ENCODE assay signal across 24 mouse cellular contexts in the genomic region with DNA sequence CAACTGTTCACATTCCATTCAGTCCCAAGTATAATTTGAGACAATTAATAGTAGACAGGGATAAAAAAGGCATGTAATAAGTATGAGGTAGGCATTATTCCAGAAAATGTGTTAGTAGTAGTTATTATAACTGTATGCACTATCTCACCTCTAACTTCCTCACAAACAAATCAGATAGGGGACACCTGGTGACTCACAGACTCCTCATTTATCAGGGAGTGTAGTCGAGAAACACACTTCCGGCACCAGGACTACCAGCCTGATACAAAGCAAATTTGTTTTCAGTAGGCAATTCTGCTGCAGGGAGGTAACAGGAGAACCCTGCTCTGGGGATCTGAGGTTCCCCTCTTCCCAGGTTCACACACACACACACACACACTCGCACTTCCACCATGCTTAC. TPM values are rescaled to one million over a fixed set of nuclear protein-coding genes. Genes with fewer than 3 reads are reported as not detected.
DNase-seq lines count a peak whose midpoint lies in the region; ATAC-seq and TF ChIP-seq lines count a peak whose summit lies in the region.
"Had no signal": no experiment of that assay in that cellular context is flagged by ENCODE, and none has a peak within 500 bp of the region (broad histone marks: within the 10 kb centered on the region; RNA-seq: fewer than 3 reads in every experiment).

No protein-coding gene starts in this region.

- no peaks in the 10 kb centered on the region for H3K79me2 ChIP-seq in heart, adult 2 months (replicated peaks; ENCODE audit: control insufficient read depth, insufficient read depth, low read length)

- WGBS in neural tube, embryonic 15.5 days = 90% methylated on average over 3 of the region's 3 CpGs
- WGBS in heart, adult 2 months = 76% methylated on average over 3 of the region's 3 CpGs

- H3K27me3 ChIP-seq in neural tube, embryonic 15.5 days (replicated peaks) = no peaks in the 10 kb centered on the region
- no peaks in the 10 kb centered on the region for H3K27me3 ChIP-seq in heart, adult 2 months (ENCODE audit: control insufficient read depth, insufficient read depth, low read length)
- H3K27me3 ChIP-seq: embryonic facial prominence, embryonic 13.5 days; embryonic facial prominence, embryonic 15.5 days; forebrain, embryonic 12.5 days had no signal

- no peak for TF ChIP-seq CTCF in heart, adult 2 months (IDR thresholded peaks at IDR 0.05)

- peak; percentile 28 for DNase-seq in 416B (ENCODE audit: low read depth)
- DNase-seq in MEL-GATA-1-ER (ENCODE audit: extremely low read depth, low read depth) = peak; percentile 60
- no peak for DNase-seq in heart, adult 2 months
- no peak for DNase-seq in thymus, postnatal 0 days (ENCODE audit: low spot score)
- no peak for DNase-seq in cerebellum, adult 9-11 months
- DNase-seq: adrenal gland, adult 2 months; adrenal gland, postnatal 10 days; adrenal gland, postnatal 25 days; cerebellum, adult 11 months; cerebellum, adult 18-20 months; cerebellum, adult 8-10 months; cerebellum, postnatal 10 days; cerebellum, postnatal 25 days; embryo, embryonic 11 days had no signal

- no peaks in the 10 kb centered on the region for H3K36me3 ChIP-seq in neural tube, embryonic 15.5 days
- H3K36me3 ChIP-seq in heart, adult 2 months (ENCODE audit: control insufficient read depth, insufficient read depth, low read length) = no peaks in the 10 kb centered on the region
- H3K36me3 ChIP-seq: embryonic facial prominence, embryonic 13.5 days; embryonic facial prominence, embryonic 15.5 days; forebrain, embryonic 10.5 days; forebrain, embryonic 12.5 days had no signal

- H3K9me3 ChIP-seq in neural tube, embryonic 15.5 days (replicated peaks) = no peaks in the 10 kb centered on the region
- H3K9me3 ChIP-seq: embryonic facial prominence, embryonic 13.5 days; embryonic facial prominence, embryonic 15.5 days; forebrain, embryonic 10.5 days; forebrain, embryonic 12.5 days had no signal

- ATAC-seq in granulocyte monocyte progenitor cell, adult 5-6 weeks (replicated peaks; ENCODE audit: poor library complexity, severe bottlenecking) = peak; percentile 36
- peak; percentile 43; the same call in 1 of the 2 replicates for ATAC-seq in megakaryocyte-erythroid progenitor cell, adult 5-6 weeks (replicated peaks; ENCODE audit: low FRiP score, low TSS enrichment, poor library complexity, severe bottlenecking)
- ATAC-seq in neural tube, embryonic 15.5 days (ENCODE audit: low FRiP score) = no peak
- ATAC-seq: forebrain, embryonic 14.5 days; forebrain, embryonic 16.5 days had no signal

- no peak for TF ChIP-seq EP300 in heart, adult 2 months (IDR thresholded peaks at IDR 0.05; ENCODE audit: insufficient read depth, low read depth, low read length)

- H3K4me1 ChIP-seq in neural tube, embryonic 15.5 days = no peaks in the 10 kb centered on the region
- H3K4me1 ChIP-seq in heart, adult 2 months (ENCODE audit: control insufficient read depth, insufficient read depth, low read length) = no peaks in the 10 kb centered on the region
- H3K4me1 ChIP-seq: embryonic facial prominence, embryonic 15.5 days; forebrain, embryonic 12.5 days had no signal

- no peak overlapping the region for H3K27ac ChIP-seq in neural tube, embryonic 15.5 days (replicated peaks)
- no peak overlapping the region for H3K27ac ChIP-seq in heart, adult 2 months
- H3K27ac ChIP-seq: embryonic facial prominence, embryonic 13.5 days; embryonic facial prominence, embryonic 15.5 days; forebrain, embryonic 12.5 days had no signal

- no peak overlapping the region for H3K4me2 ChIP-seq in neural tube, embryonic 15.5 days
- H3K4me2 ChIP-seq: embryonic facial prominence, embryonic 13.5 days; embryonic facial prominence, embryonic 15.5 days; forebrain, embryonic 12.5 days had no signal

- TF ChIP-seq POLR2A in heart, adult 2 months (IDR thresholded peaks at IDR 0.05; ENCODE audit: insufficient read depth, low read depth, low read length) = no peak

- no peak overlapping the region for H3K9ac ChIP-seq in neural tube, embryonic 15.5 days (replicated peaks)
- H3K9ac ChIP-seq in heart, adult 2 months (ENCODE audit: low read depth, low read length) = no peak overlapping the region
- H3K9ac ChIP-seq: embryonic facial prominence, embryonic 13.5 days; embryonic facial prominence, embryonic 15.5 days; forebrain, embryonic 12.5 days had no signal

- intact Hi-C loops in heart, adult 2 months (cut with DNase I) = no loop called here

- no peak overlapping the region for H3K4me3 ChIP-seq in neural tube, embryonic 15.5 days (replicated peaks)
- no peak overlapping the region for H3K4me3 ChIP-seq in heart, adult 2 months
- H3K4me3 ChIP-seq: embryonic facial prominence, embryonic 13.5 days; embryonic facial prominence, embryonic 15.5 days; erythroblast, embryonic 14.5 days; forebrain, embryonic 10.5 days; forebrain, embryonic 12.5 days had no signal

RNA-seq across cellular contexts. Expression of a gene that starts 23.6 kb away (rescaled TPM):
- 0.52 and 6.0 TPM in 2 replicates for total RNA-seq in granulocyte monocyte progenitor cell, adult 5-6 weeks (2014; fragmentation: Nextera tagmentation)
- 0.21 and 0.60 TPM in 2 replicates for total RNA-seq in granulocyte monocyte progenitor cell, adult 5-6 weeks (2017)
- total RNA-seq in megakaryocyte-erythroid progenitor cell, adult 5-6 weeks (2014; fragmentation: Nextera tagmentation) = 1.2 TPM in 1 of 2 replicates, not detected in the other
- 1.3 and 2.1 TPM in 2 replicates for total RNA-seq in megakaryocyte-erythroid progenitor cell, adult 5-6 weeks (2017)
- 2.0 and 3.6 TPM in 2 replicates for polyA plus RNA-seq in neural tube, embryonic 15.5 days (2015; fragmentation: Nextera tagmentation; extraction: Ambion mirVana)
- total RNA-seq in heart, adult 2 months (2021) = 1 to 10 TPM; 5.5 to 7.0 TPM
- polyA plus RNA-seq in heart, adult 2 months (2012; rRNA removed) = 2.9 and 5.7 TPM in 2 replicates
- 10.0 and 10.6 TPM in 2 replicates for polyA plus RNA-seq in thymus, postnatal 0 days (2015; fragmentation: Nextera tagmentation; extraction: Ambion mirVana)

RNA-seq across cellular contexts. Expression of a gene that starts 24.9 kb away (rescaled TPM):
- 30.5 and 39.4 TPM in 2 replicates for total RNA-seq in granulocyte monocyte progenitor cell, adult 5-6 weeks (2014; fragmentation: Nextera tagmentation)
- 101 and 117 TPM in 2 replicates for total RNA-seq in granulocyte monocyte progenitor cell, adult 5-6 weeks (2017)
- 51.3 and 64.1 TPM in 2 replicates for total RNA-seq in megakaryocyte-erythroid progenitor cell, adult 5-6 weeks (2014; fragmentation: Nextera tagmentation)
- total RNA-seq in megakaryocyte-erythroid progenitor cell, adult 5-6 weeks (2017) = 89.9 and 103 TPM in 2 replicates
- 7.0 and 26.4 TPM in 2 replicates for polyA plus RNA-seq in neural tube, embryonic 15.5 days (2015; fragmentation: Nextera tagmentation; extraction: Ambion mirVana)
- 1 to 10 TPM in 1 of 2 experiments, under 1 TPM in 1; 0.65 to 1.8 TPM for total RNA-seq in heart, adult 2 months (2021)
- polyA plus RNA-seq in heart, adult 2 months (2012; rRNA removed) = 0.25 and 1.1 TPM in 2 replicates
- 85.5 and 87.8 TPM in 2 replicates for polyA plus RNA-seq in thymus, postnatal 0 days (2015; fragmentation: Nextera tagmentation; extraction: Ambion mirVana)

Comparison
In these comparisons a context has a peak if more than half of its experiments do, and no peak if none do; other contexts are left out.
1. DNase-seq: peak in 416B (single experiment) and MEL-GATA-1-ER (single experiment); none in heart, adult 2 months (0 of 2), thymus, postnatal 0 days (single experiment) and cerebellum, adult 9-11 months (single experiment).
2. RNA of a gene that starts 24.9 kb away (total RNA-seq): 30.5 to 117 TPM in granulocyte monocyte progenitor cell, adult 5-6 weeks and 51.3 to 103 TPM in megakaryocyte-erythroid progenitor cell, adult 5-6 weeks; 0.65 to 1.8 TPM in heart, adult 2 months; every median in the first group is over 10 times any median in the second.